Mouse (Mus musculus) frontal cortex, postnatal 14 days (tissue): ENCODE data around the gene Oxld1.

Experiments used
- DNase-seq, 2 experiments: peaks; one replicate each; pipeline ENCODE4 v3.0.0; 2022; ENCODE audit warnings: low spot score in 2 of 2

Oxld1 gene

DNA sequence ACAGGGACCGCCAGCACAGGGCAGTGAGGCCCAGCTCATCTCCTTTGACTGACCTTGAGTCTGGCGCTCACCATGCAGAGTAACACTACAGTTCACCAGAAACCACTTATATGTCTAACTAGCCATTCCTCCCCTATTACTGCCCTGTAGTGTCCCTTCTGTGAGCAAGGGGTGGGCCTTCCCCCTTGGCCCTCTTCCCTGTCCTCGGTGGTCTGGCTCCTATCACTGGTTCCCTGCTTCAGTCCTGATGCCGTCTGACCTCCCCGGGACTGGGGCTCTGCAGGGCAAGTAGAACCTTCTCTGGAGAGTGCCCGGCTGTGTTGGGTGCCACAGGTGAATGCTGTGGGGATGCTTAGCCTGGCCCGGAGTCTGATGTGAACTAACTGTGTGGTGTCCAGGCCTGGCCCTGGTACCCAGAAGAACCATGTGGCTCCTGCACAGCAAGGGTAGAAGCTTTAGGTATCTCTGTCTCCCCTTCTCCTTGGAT is 25.6 kb upstream of the Oxld1 start:
- DNase-seq, result no peak

DNA sequence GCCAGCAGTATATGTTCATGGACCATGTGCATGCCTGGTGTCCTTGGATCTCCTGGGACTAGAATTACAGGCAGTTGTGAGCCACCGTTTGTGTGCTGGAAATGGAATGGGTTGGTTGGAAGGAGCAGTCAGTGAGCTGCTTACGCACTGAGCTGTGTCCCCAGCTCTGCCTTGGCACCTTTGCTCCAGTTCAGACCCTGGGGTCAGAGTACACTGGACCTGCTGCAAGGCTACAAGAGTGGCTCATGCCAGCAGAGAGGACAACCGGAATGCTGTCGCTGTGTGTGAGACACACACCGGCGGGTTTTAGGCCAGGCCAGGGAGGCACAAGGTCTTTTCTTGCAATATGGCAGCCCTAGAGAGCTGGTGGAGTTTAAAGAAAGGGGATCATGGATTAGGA is 14.2 kb upstream of the Oxld1 start:
- no peak for DNase-seq

DNA sequence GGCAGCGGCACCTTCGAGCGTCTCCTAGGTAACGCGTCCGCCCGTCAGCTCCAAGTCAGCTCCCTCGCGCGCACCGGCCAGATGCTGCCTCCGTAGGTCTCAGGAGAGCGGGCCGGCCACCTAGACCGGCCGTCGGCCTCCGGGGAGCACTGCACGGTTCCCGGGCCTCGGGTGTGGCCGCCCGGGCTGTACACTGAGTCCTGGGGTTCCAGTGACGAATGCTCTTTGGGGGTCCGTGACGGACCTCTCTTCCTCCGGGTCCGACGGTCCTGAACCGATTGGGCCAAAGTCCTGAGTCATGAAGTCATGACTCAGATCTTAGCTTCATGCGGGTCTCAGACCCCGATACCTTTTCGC is 9.8 kb upstream of the Oxld1 start:
- no peak for DNase-seq

DNA sequence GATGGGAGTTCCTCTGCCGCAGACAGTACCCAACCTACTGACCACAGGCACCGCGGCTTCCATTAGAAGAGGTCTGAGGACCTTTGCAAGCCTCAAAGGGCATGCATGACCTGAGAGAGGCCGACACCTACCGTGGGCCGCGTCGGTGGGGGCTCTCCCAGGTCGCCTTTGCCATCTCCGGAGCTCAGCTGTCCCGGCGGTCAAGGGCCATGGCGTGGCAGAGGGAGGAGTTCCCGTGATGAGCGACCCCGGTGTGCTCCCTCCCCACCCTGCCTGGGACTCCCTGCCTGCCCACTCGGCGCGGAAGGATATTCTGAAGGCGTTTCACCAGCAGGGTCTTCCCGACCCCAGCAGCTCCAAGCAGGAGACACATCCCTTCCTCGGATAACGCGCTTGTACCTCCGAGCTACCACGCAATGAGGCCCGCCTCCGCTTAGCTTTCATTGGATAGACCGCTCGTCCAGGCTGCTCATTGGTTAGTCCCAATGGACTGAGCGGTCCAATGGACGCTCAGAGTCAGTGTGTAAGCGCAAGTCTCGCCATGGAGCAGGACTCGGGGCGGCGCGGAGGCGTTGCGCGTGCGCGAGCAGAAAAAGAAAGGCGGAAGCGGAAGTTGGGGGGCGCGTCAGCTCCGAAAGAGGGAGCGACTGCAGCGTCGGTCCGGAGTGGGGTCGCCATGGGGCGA is 9.3 kb upstream of the Oxld1 start, which contains the start of gene Arl16:
TSS of gene Arl16 (minus strand) at position 557 of the 685 bp plus-strand sequence.
- DNase-seq, result peak; percentile 93

DNA sequence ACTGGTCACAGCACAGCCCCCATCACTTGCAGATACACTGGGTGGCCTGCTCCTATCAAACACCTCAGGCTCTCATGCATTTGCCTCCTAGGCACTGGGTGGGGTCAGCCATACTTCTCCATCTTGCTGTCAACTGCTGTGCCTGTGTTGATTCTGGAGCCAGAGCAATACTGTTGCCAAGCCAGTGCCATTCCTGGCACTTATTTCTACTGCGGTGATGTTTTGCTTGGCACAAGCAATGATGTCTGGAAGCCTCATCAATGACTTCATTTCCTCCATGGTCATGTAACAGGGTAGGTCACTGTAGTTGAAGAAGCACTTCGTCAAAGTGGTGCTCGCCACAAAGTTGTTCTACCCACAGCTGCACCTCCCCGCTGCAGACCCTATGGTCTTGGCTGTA is 7.7 kb upstream of the Oxld1 start:
- DNase-seq, result no peak

DNA sequence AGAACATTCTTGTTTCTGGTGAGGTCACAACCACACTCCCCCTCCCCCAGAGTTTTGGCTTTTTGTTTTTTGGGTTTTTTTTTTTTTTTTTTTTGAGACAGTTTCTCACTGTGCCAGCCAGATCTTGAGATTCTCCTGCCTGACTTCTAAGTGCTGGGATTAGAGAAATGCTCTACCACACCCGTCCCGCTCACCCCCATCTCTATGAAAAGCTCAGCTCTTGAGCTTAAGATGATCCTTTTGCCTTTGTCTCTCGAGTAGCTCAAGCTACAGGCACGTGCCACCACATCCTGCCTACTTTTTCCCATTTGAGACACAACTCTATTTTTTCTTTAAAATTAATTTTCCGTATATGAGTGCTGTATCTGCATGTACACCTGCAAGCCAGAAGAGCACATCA is 6.5 kb upstream of the Oxld1 start:
- DNase-seq, result no peak

DNA sequence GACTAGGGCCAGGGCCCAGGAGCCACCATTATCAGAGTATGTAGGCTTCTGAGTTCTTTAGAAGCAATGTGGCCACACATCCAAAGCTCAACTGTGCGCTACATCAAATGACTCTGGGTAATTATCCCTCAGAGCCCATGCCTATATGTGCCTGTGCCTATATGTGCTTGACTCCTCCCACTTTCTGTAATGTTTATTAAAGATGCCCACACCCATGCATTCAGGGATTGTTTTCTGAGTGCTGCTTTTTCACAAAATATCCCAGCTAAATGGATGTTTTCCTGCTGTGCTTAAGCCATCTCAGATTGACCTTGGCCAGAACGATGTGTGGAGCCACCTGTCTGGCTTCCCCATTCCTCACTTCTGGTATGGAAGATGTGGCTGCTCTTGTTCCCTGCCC is 5.7 kb upstream of the Oxld1 start:
- DNase-seq, result no peak

DNA sequence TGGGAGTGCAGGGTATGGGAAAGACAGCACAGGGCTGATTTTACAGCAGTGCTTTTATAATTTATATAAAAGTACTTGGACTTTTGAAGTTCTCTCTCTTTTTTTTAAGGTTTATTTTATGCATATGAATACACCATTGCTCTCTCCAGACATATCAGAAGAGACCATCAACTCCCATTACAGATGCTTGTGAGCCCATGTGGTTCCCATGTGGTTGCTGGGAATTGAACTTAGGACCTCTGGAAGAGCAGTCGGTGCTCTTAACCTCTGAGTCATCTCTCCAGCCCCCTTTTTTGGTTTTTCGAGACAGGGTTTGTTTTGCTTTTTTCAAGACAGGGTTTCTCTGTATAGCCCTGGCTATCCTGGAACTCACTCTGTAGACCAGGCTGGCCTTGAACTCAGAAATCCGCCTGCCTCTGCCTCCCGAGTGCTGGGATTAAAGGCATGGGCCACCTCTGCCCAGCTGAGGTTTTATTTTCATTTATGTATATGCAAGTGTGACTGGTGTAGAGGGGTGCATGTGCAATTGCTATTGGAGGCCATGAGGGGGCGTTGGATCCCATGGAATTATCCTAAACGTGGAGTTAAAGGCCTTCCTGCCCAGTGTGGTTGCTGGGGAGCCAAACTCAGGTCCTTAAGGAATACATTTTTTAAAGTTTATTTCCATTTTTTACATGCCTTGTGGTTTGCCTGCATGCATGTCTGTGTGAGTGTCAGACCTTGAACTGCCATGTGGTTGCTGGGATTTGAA is 1.2 kb upstream of the Oxld1 start:
- no peak for DNase-seq

DNA sequence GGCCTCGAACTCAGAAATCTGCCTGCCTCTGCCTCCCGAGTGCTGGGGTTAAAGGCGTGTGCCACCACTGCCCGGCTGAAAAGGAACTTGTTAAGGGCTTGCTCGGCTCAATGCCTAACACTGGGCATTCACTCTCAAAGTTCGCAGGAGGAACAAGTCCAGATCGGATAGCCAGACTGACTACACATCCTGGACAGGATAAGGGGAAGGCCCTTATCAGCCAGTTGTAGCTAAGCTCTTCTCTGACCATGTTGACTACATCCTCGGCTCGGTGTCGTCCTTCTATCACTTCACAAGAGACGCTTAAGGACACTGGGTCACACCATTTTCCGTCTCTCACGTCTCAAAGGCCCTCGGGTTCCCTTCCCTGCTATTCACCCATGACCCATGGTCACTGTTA is 498 bp downstream of the Oxld1 start:
- DNase-seq, result no peak

DNA sequence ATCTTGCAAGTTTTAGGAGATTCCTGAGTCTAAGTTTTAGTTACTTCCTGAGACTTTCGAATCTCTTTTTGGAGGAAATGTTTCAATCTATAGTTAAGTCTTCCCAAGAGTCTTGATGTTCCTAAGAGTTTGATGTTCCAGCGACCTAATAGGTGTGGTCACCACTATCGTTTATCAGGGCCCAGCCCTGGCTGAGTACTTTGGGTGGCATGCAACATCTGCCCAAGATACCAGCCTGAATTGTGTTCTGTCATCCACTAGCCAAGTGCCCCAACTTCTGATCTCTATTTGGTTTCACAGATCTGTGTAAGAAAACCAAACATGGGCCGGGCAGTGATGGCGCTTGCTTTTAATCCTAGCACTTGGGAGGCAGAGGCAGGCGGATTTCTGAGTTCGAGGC is 2.5 kb downstream of the Oxld1 start:
- no peak for DNase-seq

DNA sequence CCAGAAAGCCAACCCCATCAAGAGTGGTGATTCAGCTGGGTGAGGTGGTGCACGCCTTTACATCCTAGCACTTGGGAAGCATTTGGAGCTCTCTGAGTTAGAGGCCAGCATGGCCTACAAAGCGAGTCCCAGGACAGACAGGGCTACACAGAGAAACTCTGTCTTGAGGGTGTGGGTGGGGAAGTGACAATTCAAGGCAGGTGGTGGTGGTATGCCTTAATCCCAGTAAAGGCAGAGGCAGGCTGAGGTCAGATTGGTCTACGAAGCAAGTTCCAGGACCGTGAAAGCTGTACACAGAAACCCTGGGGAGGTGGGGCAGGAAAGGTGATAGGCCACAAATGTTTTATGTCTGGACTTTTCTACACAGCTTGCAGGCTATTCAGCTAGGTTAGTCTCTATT is 2.9 kb downstream of the Oxld1 start:
- DNase-seq, result no peak

DNA sequence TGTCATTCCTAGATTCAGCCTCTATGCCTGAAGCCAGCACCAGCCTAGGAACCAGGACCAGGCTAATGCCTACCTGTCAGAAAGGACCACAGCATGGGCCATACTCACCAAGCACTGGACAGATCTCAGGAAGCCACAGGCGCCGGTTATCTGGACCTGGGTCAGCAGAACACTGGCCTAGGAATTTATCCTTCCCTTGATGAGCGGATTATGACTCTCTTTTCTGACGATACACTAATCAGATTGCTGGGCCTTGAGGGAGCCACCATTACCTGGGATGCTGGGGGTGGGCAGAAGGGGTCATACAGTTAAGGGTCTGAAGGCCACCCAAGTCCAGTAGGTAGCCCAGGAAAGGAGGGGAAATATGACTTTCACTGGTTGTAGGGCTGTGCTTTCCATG is 4.6 kb downstream of the Oxld1 start, which contains the start of gene Pde6g:
TSS of gene Pde6g (minus strand) at position 195 of the 400 bp plus-strand sequence.
- no peak for DNase-seq

DNA sequence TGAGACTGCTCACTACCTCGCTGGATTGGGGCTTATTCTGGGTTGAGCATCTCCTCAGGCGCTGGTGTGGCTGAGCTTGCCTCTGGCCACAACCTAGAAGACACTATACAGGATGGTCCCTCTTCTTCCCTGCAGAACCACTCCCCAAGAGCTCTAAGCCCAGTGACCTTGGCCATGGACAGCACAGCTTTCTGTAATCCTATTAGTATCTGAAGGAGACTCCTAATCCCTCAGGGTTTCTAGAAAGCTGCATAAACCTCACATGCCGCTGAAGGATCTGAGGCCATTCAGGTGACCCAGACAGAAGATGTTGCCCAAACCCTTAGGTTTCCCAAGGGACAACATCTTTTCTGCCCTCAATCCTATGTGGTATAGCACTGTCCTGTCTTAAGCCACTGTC is 5.6 kb downstream of the Oxld1 start:
- DNase-seq, result no peak

DNA sequence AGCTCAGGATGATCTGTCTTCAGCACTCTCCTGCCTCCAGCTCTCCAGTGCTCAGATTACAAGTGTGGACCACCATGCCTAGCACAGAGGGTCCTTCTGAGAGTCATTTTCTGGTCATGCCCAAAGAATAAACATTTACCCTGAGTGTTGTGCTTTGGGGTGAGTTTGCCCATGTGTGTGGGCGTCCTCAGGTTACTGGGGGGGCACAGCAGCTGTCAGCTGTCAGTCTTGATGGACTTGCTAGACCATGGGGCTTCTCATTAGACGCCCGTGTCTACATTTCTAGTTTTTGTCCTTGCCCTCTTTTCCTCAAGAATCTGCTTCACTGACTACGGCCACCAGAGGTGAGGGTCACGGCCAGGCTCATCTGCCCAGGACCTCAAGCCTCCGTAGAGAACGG is 10.7 kb downstream of the Oxld1 start:
- no peak for DNase-seq

DNA sequence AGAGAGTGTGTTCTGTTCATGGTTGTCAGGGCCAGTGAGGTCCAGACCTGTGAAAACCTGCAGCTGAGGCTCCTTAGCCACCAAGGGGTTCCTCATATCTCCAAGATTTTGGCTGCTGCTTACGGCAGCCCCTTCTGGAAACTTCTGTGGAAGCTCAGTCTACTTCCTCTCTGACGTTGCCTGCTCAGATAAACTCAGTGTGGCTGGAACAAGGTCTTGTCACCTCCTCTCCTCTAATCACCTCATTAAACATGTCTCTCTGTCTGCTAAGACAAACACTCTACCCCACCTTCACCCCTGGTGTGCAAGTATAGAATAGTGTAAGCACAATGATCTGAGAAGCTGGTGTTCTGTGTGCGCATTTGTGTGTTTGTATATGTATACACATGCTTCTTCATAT is 12.4 kb downstream of the Oxld1 start:
- no peak for DNase-seq

DNA sequence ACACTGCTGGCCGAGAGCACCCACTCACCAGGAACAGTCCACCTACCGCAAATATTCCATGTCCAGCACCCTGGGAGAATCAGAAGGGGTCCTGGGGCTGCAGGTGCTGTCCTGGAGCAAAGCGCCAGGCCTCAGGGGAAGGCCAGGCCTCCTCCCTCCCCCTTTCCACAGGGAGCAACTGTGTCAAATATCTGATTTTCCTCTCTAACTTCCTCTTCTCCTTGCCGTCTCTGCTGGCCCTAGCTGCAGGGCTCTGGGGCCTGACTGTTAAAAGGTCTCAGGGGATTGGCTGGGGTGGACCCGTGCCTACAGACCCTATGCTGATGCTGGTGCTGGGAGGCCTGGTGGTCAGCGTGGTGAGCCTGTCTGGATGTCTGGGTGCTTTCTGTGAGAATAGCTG is 13.8 kb downstream of the Oxld1 start:
- DNase-seq, result no peak

DNA sequence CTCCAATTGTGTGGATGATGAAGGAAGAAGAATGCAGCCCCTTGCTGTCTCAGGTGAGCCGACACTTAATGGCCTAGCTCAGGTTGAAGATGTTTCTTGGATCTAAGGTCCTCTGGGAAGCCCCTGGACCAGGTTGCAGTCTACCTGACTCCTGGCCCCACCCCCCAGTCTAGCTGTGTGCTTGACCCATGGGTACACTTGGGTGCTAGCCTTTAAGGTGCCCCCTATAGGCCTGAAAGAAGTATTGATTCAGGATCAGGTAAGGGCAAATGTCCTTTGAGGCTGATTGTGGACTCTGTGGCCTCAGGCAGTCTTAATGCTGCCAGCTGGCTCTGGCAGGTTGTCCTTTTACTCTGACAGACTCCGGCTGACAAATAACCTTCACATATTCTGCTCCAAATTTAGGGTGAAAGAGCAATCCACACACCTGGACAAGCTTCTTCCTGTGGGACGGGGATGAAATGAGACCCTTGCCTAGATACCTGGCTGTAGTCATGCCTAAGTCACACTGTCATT is 15.0 kb downstream of the Oxld1 start:
- DNase-seq, result no peak

DNA sequence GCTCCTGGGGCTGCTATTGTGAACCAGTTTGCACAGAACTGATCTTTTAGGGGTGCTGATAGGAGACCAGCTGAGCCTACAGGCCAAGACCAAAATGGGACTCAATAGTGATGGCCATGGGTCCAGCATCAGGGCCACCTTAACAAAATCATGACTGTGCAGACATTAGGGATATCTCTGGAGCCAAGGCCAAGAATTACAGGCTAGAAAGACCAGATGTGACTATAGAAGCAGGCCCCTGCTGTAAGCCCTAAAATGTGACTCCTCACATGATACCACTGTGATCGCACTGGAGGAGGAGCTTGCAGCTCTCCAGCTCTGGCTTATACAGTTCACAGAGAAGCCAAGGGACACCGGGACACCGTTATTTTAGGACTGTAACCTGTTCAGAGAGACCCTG is 15.5 kb downstream of the Oxld1 start, which contains the start of gene Tspan10:
TSS of gene Tspan10 (plus strand) at position 301 of the 400 bp plus-strand sequence.
- DNase-seq, result no peak

DNA sequence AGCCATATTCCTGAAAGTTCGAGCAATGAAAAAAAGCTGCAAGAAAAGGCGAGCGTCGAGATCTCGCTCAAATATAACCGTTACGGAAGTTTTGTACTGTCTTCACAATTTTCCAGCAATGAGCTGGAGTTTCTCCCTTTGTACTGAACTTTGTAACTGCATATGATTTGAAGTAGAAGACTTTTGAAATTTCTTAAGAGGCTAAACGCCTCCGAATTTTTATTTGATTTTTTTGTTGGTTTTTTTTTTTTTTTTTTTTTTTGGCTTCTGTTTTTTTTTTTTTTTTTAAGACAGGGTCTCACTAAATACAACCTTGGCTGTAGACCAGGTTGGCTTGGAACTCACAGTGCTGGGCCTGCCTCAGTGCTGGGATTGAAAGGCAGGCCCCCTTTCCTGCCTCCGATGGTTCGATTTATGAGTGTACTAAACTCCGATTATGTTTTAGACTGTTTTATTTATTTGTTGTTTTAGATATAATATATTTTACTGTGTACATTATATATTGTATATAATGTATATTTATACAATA is 19.9 kb downstream of the Oxld1 start:
- no peak for DNase-seq

DNA sequence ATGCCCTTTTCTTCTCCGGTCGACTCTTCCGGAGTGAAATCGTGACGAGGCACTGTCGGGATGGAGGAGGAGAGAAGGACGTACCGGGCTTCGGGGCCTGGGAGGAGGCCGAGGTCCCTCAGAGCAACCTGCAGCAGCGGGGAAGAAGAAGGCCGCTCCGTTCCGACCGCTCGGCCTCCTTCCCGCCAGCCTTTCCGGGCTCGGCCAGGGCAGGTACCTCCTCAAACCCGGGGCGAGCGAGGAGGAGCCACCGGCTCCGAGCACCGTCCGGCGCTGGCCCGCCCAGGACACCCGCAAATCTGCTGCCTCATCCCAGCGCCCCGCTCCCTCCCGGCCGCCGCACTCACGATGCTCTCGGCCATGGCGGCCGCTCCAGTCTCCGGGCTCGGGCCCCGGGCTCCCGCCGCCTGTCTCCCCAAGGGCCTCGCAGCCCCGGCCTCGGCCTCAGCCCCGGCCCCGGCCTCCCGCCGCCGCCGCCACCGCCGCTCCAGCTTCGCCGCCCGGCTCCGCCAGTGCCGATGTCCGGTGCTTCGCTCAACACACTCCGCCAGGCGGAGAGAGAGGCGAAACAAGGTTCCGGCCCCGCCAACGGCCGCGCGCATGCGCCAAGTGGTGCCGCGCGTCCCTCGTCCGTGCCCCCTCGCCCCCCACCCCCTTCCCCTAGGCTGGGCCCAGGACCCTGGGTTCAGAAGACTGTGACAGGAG is 20.6 kb downstream of the Oxld1 start, which contains the start of gene Nploc4:
TSS of gene Nploc4 (minus strand) at position 557 of the 705 bp plus-strand sequence.
- peak; percentile 64 to 75 for DNase-seq

DNA sequence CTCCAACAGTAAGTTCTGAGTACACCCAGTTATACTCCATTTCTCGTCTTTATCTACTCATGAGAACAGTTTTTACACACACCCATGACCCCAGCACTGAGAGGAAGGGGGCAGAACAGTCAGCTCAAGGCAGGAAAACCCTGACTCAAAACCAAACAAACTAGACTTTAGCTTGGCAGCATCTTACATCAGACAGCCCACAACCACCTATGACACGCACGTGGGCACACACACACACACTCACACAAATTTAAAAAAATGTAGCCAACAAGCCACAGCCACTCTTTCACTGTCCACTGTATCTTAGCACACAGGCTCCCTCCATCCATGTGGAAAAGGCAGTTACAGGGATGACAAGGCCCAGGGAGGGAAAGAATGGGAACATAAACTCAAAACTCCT is 31.1 kb downstream of the Oxld1 start:
- DNase-seq, result no peak
